Mouse (Mus musculus): ENCODE data around the gene Iqce.

- no peak for TF ChIP-seq GATA1 (IDR thresholded peaks at IDR 0.05; ENCODE audit: low read depth, low read length)
- no peak for TF ChIP-seq MAX (IDR thresholded peaks at IDR 0.05; ENCODE audit: low read length)
- TF ChIP-seq RCOR1 (IDR thresholded peaks at IDR 0.05; ENCODE audit: low read depth, low read length): no peak
- TF ChIP-seq CTCF (IDR thresholded peaks at IDR 0.05 in 2 of 3, conservative IDR thresholded peaks at IDR 0.05 in 1 of 3; ENCODE audit: control insufficient read depth in 1 of 3, insufficient read depth in 1 of 3, low read depth in 2 of 3, low read length in 3 of 3, poor library complexity in 1 of 3, severe bottlenecking in 1 of 3): no peak
- no peak for TF ChIP-seq POLR2A (IDR thresholded peaks at IDR 0.05; ENCODE audit: control insufficient read depth in 1 of 2, insufficient read depth in 1 of 2, low read depth in 1 of 2, low read length in 2 of 2, poor library complexity in 1 of 2)
- no peak for TF ChIP-seq MYC (IDR thresholded peaks at IDR 0.05; ENCODE audit: low read depth, low read length)
- TF ChIP-seq EP300 (IDR thresholded peaks at IDR 0.05; ENCODE audit: low read depth in 1 of 2, low read length in 2 of 2): no peak
- TF ChIP-seq ZC3H11A (IDR thresholded peaks at IDR 0.05; ENCODE audit: low read depth, low read length): no peak
- TF ChIP-seq TBP (IDR thresholded peaks at IDR 0.05; ENCODE audit: low read depth, low read length): no peak
- TF ChIP-seq USF2 (IDR thresholded peaks at IDR 0.05; ENCODE audit: borderline replicate concordance in 1 of 2, insufficient read depth in 1 of 2, low read depth in 1 of 2, low read length in 2 of 2): no peak
- no peak for TF ChIP-seq E2F4 (IDR thresholded peaks at IDR 0.05; ENCODE audit: borderline replicate concordance, low read depth, low read length)
- TF ChIP-seq BHLHE40 (IDR thresholded peaks at IDR 0.05; ENCODE audit: borderline replicate concordance, low read depth, low read length): no peak
- no peak for TF ChIP-seq NELFE (IDR thresholded peaks at IDR 0.05; ENCODE audit: low read depth, low read length)
Observed at GRCm38 (mm10) chr5:140672115-140672514, 30.1 kb downstream of the Iqce start.

Data from MEL (cell line).